43 mouse cellular contexts compared by ENCODE assay signal in the genomic region with DNA sequence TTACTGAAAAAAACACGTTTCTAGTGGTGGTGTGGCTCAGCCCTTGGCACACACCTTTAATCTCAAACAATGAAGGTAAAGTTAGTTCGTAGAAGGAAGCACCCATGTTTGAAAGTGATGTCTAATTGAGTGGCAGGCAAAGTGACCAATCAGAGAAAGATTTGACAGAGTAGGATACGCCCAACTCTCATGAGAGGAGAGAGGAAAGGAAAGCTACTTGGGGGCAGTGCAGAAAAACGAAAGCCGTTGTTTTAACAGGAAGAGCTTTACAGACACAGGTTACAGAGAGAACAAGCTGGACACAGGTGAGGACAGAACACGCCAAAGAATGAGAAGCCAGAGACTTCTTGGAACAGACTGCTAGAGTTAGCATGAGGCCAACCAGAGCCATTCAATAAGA. TPM values are rescaled to one million over a fixed set of nuclear protein-coding genes. Genes with fewer than 3 reads are reported as not detected.
"Had no signal": no experiment of that assay in that cellular context is flagged by ENCODE, and none has a peak within 500 bp of the region (broad histone marks: within the 10 kb centered on the region; RNA-seq: fewer than 3 reads in every experiment).

No protein-coding gene starts in this region.

- ATAC-seq: liver, embryonic 12.5 days; liver, postnatal 0 days; lung, postnatal 0 days; midbrain, embryonic 13.5 days; midbrain, embryonic 16.5 days had no signal

- H3K27ac ChIP-seq: left cerebral cortex, adult 2 months; limb, embryonic 10.5 days; limb, embryonic 12.5 days; limb, embryonic 13.5 days; limb, embryonic 15.5 days; liver, embryonic 12.5 days; liver, embryonic 13.5 days; liver, embryonic 14.5 days; liver, embryonic 15.5 days; lung, embryonic 15.5 days; macrophage; midbrain, embryonic 10.5 days; midbrain, embryonic 12.5 days; midbrain, embryonic 13.5 days; neural tube, embryonic 12.5 days had no signal

- H3K4me3 ChIP-seq: left cerebral cortex, adult 2 months; limb, embryonic 10.5 days; limb, embryonic 12.5 days; limb, embryonic 13.5 days; limb, embryonic 15.5 days; liver, embryonic 12.5 days; liver, embryonic 13.5 days; liver, embryonic 15.5 days; lung, embryonic 15.5 days; megakaryocyte, embryonic 14.5 days; midbrain, embryonic 10.5 days; midbrain, embryonic 12.5 days; midbrain, embryonic 13.5 days; myocyte; neural tube, embryonic 12.5 days had no signal

- H3K9me3 ChIP-seq: limb, embryonic 10.5 days; limb, embryonic 12.5 days; limb, embryonic 13.5 days; limb, embryonic 15.5 days; liver, embryonic 12.5 days; liver, embryonic 13.5 days; liver, embryonic 15.5 days; lung, embryonic 15.5 days; megakaryocyte, embryonic 14.5 days; midbrain, embryonic 10.5 days; midbrain, embryonic 12.5 days; midbrain, embryonic 13.5 days; neural tube, embryonic 12.5 days had no signal

- H3K4me1 ChIP-seq: limb, embryonic 10.5 days; limb, embryonic 12.5 days; limb, embryonic 13.5 days; limb, embryonic 15.5 days; liver, embryonic 12.5 days; liver, embryonic 13.5 days; liver, embryonic 15.5 days; lung, embryonic 15.5 days; midbrain, embryonic 10.5 days; midbrain, embryonic 12.5 days; midbrain, embryonic 13.5 days; neural tube, embryonic 12.5 days had no signal

- H3K4me2 ChIP-seq: limb, embryonic 12.5 days; limb, embryonic 13.5 days; limb, embryonic 15.5 days; liver, embryonic 11.5 days; liver, embryonic 12.5 days; liver, embryonic 13.5 days; liver, embryonic 15.5 days; lung, embryonic 14.5 days; lung, embryonic 15.5 days; midbrain, embryonic 12.5 days; midbrain, embryonic 13.5 days; neural tube, embryonic 12.5 days had no signal

- DNase-seq: liver; liver, embryonic 13.5 days; liver, postnatal 0 days; lung, adult 18-20 months; lung, adult 2 months; lung, embryonic 14.5 days; lung, postnatal 10 days; lung, postnatal 14 days; lung, postnatal 36 days; lung, postnatal 4 days; midbrain, embryonic 14.5 days had no signal

- H3K27me3 ChIP-seq: limb, embryonic 12.5 days; limb, embryonic 13.5 days; limb, embryonic 15.5 days; liver, embryonic 12.5 days; liver, embryonic 13.5 days; liver, embryonic 15.5 days; lung, embryonic 15.5 days; megakaryocyte, embryonic 14.5 days; midbrain, embryonic 12.5 days; midbrain, embryonic 13.5 days; neural tube, embryonic 12.5 days had no signal

- H3K9ac ChIP-seq: limb, embryonic 12.5 days; limb, embryonic 13.5 days; limb, embryonic 15.5 days; liver, embryonic 12.5 days; liver, embryonic 13.5 days; liver, embryonic 14.5 days; liver, embryonic 15.5 days; liver, postnatal 0 days; lung, embryonic 14.5 days; lung, embryonic 15.5 days; midbrain, embryonic 12.5 days; midbrain, embryonic 13.5 days; neural tube, embryonic 12.5 days had no signal

RNA-seq across cellular contexts. Expression of a gene that starts 44.5 kb away (rescaled TPM):
- total RNA-seq: left cerebral cortex, adult 2 months; left cerebral cortex, adult 8-10 months; left cerebral cortex, postnatal 10 days; left cerebral cortex, postnatal 14 days; left cerebral cortex, postnatal 25 days; left cerebral cortex, postnatal 36 days; liver, adult 2 months; megakaryocyte progenitor cell, adult 5-6 weeks; megakaryocyte, adult 5-6 weeks; megakaryocyte-erythroid progenitor cell, adult 5-6 weeks; midbrain, postnatal 0 days; monocyte, adult 5-6 weeks had no signal
- polyA plus RNA-seq: limb, embryonic 10.5 days; limb, embryonic 11.5 days; limb, embryonic 15.5 days; liver, adult 2 months; liver, embryonic 11.5 days; liver, embryonic 12.5 days; liver, embryonic 13.5 days; liver, embryonic 15.5 days; liver, postnatal 0 days; lung, adult 2 months; lung, embryonic 16.5 days; lung, postnatal 0 days; macrophage; midbrain, embryonic 10.5 days; midbrain, embryonic 16.5 days; midbrain, postnatal 0 days; neural tube, embryonic 12.5 days had no signal
